Mouse (Mus musculus): ENCODE data around the gene Aig1. TPM values are rescaled to one million over a fixed set of nuclear protein-coding genes. Genes with fewer than 3 reads are reported as not detected.

The Aig1 gene
- polyA plus RNA-seq, 1 experiment from 2014 or later: 37.5 TPM

GRCm38 (mm10) chr10:13856438-13856837 lies 12.3 kb downstream of the Aig1 start:
- H3K4me3 ChIP-seq (ENCODE audit: low read depth, low read length): no peak overlapping the region
- no peaks in the 10 kb centered on the region for H3K36me3 ChIP-seq (ENCODE audit: control insufficient read depth, insufficient read depth, low read length)
- no peak overlapping the region for H3K4me2 ChIP-seq (replicated peaks; ENCODE audit: low read depth, low read length)
- no peak overlapping the region for H3K27ac ChIP-seq (ENCODE audit: low read depth, low read length)
- WGBS: 87% methylated on average over 7 of the region's 7 CpGs
- H3K9me3 ChIP-seq (ENCODE audit: control insufficient read depth, low read length): no peaks in the 10 kb centered on the region
- H3K9ac ChIP-seq (ENCODE audit: low read depth, low read length): no peak overlapping the region
- DNase-seq (ENCODE audit: low spot score) (no peak), ATAC-seq (ENCODE audit: low FRiP score) (no peak)
- no peaks in the 10 kb centered on the region for H3K4me1 ChIP-seq (replicated peaks; ENCODE audit: control insufficient read depth, insufficient read depth, low read length)
- no peaks in the 10 kb centered on the region for H3K27me3 ChIP-seq (ENCODE audit: control insufficient read depth, insufficient read depth, low read length)

GRCm38 (mm10) chr10:13855969-13856368 lies 12.8 kb downstream of the Aig1 start:
- H3K4me3 ChIP-seq (ENCODE audit: low read depth, low read length): no peak overlapping the region
- WGBS: 84% methylated on average over 7 of the region's 7 CpGs
- no peaks in the 10 kb centered on the region for H3K36me3 ChIP-seq (ENCODE audit: control insufficient read depth, insufficient read depth, low read length)

GRCm38 (mm10) chr10:13855111-13855510 lies 13.7 kb downstream of the Aig1 start:
- WGBS: 87% methylated on average over 3 of the region's 3 CpGs
- DNase-seq (ENCODE audit: low spot score) (no peak), ATAC-seq (ENCODE audit: low FRiP score) (no peak)
- H3K27ac ChIP-seq (ENCODE audit: low read depth, low read length): no peak overlapping the region
- H3K9me3 ChIP-seq (ENCODE audit: control insufficient read depth, low read length): no peaks in the 10 kb centered on the region
- H3K27me3 ChIP-seq (ENCODE audit: control insufficient read depth, insufficient read depth, low read length): no peaks in the 10 kb centered on the region
- no peak overlapping the region for H3K4me2 ChIP-seq (replicated peaks; ENCODE audit: low read depth, low read length)
- no peaks in the 10 kb centered on the region for H3K4me1 ChIP-seq (replicated peaks; ENCODE audit: control insufficient read depth, insufficient read depth, low read length)
- H3K36me3 ChIP-seq (ENCODE audit: control insufficient read depth, insufficient read depth, low read length): no peaks in the 10 kb centered on the region
- no peak overlapping the region for H3K9ac ChIP-seq (ENCODE audit: low read depth, low read length)
- no peak overlapping the region for H3K4me3 ChIP-seq (ENCODE audit: low read depth, low read length)

More at GRCm38 (mm10) chr10:13855969-13856368, 12.8 kb downstream of the Aig1 start:
- ATAC-seq (ENCODE audit: low FRiP score) (no peak), DNase-seq (ENCODE audit: low spot score) (no peak)
- no peaks in the 10 kb centered on the region for H3K9me3 ChIP-seq (ENCODE audit: control insufficient read depth, low read length)
- H3K4me2 ChIP-seq (replicated peaks; ENCODE audit: low read depth, low read length): no peak overlapping the region
- no peak overlapping the region for H3K27ac ChIP-seq (ENCODE audit: low read depth, low read length)
- no peaks in the 10 kb centered on the region for H3K4me1 ChIP-seq (replicated peaks; ENCODE audit: control insufficient read depth, insufficient read depth, low read length)
- no peaks in the 10 kb centered on the region for H3K27me3 ChIP-seq (ENCODE audit: control insufficient read depth, insufficient read depth, low read length)
- H3K9ac ChIP-seq (ENCODE audit: low read depth, low read length): no peak overlapping the region

GRCm38 (mm10) chr10:13850071-13850470 lies 18.7 kb downstream of the Aig1 start:
- H3K27ac ChIP-seq (ENCODE audit: low read depth, low read length): 0 out of 2 replicates have a peak overlapping the region, but pooled peaks have one; percentile 4
- no peaks in the 10 kb centered on the region for H3K4me1 ChIP-seq (replicated peaks; ENCODE audit: control insufficient read depth, insufficient read depth, low read length)
- no peak overlapping the region for H3K4me3 ChIP-seq (ENCODE audit: low read depth, low read length)
- no peak overlapping the region for H3K4me2 ChIP-seq (replicated peaks; ENCODE audit: low read depth, low read length)
- no peak overlapping the region for H3K9ac ChIP-seq (ENCODE audit: low read depth, low read length)
- peak; percentile 27 for DNase-seq (ENCODE audit: low spot score)
- no peaks in the 10 kb centered on the region for H3K9me3 ChIP-seq (ENCODE audit: control insufficient read depth, low read length)
- H3K27me3 ChIP-seq (ENCODE audit: control insufficient read depth, insufficient read depth, low read length): no peaks in the 10 kb centered on the region
- 0 out of 2 replicates have a peak, but pooled peaks have one; percentile 17 for ATAC-seq (ENCODE audit: low FRiP score)
- no peaks in the 10 kb centered on the region for H3K36me3 ChIP-seq (ENCODE audit: control insufficient read depth, insufficient read depth, low read length)
- 21% methylated on average over 3 of the region's 3 CpGs for WGBS

GRCm38 (mm10) chr10:13849205-13849604 lies 19.6 kb downstream of the Aig1 start:
- Histone ChIP-seq H3K36me3 (ENCODE audit: control insufficient read depth, insufficient read depth, low read length) (no peaks in the 10 kb centered on the region), H3K27me3 (ENCODE audit: control insufficient read depth, insufficient read depth, low read length) (no peaks in the 10 kb centered on the region), H3K27ac (ENCODE audit: low read depth, low read length) (no peak overlapping the region), H3K4me1 (replicated peaks; ENCODE audit: control insufficient read depth, insufficient read depth, low read length) (no peaks in the 10 kb centered on the region), H3K4me2 (replicated peaks; ENCODE audit: low read depth, low read length) (no peak overlapping the region), H3K9ac (ENCODE audit: low read depth, low read length) (no peak overlapping the region), H3K4me3 (ENCODE audit: low read depth, low read length) (no peak overlapping the region), H3K9me3 (ENCODE audit: control insufficient read depth, low read length) (no peaks in the 10 kb centered on the region)
- 18% methylated on average over 2 of the region's 2 CpGs for WGBS
- ATAC-seq (ENCODE audit: low FRiP score) (peak; percentile 85), DNase-seq (ENCODE audit: low spot score) (peak; percentile 45)

- no peaks in the 10 kb centered on the region for H3K4me1 ChIP-seq (replicated peaks; ENCODE audit: control insufficient read depth, insufficient read depth, low read length)
- WGBS: 88% methylated on average over 4 of the region's 4 CpGs
- ATAC-seq (ENCODE audit: low FRiP score): no peak
- H3K36me3 ChIP-seq (ENCODE audit: control insufficient read depth, insufficient read depth, low read length): no peaks in the 10 kb centered on the region
- no peaks in the 10 kb centered on the region for H3K27me3 ChIP-seq (ENCODE audit: control insufficient read depth, insufficient read depth, low read length)
- no peak overlapping the region for H3K4me2 ChIP-seq (replicated peaks; ENCODE audit: low read depth, low read length)
- H3K9ac ChIP-seq (ENCODE audit: low read depth, low read length): no peak overlapping the region
- H3K4me3 ChIP-seq (ENCODE audit: low read depth, low read length): no peak overlapping the region
- no peak overlapping the region for H3K27ac ChIP-seq (ENCODE audit: low read depth, low read length)
- DNase-seq (ENCODE audit: low spot score): no peak
- H3K9me3 ChIP-seq (ENCODE audit: control insufficient read depth, low read length): no peaks in the 10 kb centered on the region
Observed at GRCm38 (mm10) chr10:13844864-13845263, 23.9 kb downstream of the Aig1 start.

GRCm38 (mm10) chr10:13843746-13844145 lies 25.0 kb downstream of the Aig1 start:
- DNase-seq (ENCODE audit: low spot score): no peak
- H3K4me3 ChIP-seq (ENCODE audit: low read depth, low read length): no peak overlapping the region
- H3K9me3 ChIP-seq (ENCODE audit: control insufficient read depth, low read length): no peaks in the 10 kb centered on the region
- no peak overlapping the region for H3K4me2 ChIP-seq (replicated peaks; ENCODE audit: low read depth, low read length)
- H3K4me1 ChIP-seq (replicated peaks; ENCODE audit: control insufficient read depth, insufficient read depth, low read length): no peaks in the 10 kb centered on the region
- H3K36me3 ChIP-seq (ENCODE audit: control insufficient read depth, insufficient read depth, low read length): no peaks in the 10 kb centered on the region
- no peak for ATAC-seq (ENCODE audit: low FRiP score)
- H3K9ac ChIP-seq (ENCODE audit: low read depth, low read length): no peak overlapping the region
- WGBS: 83% methylated on average over 3 of the region's 3 CpGs
- H3K27me3 ChIP-seq (ENCODE audit: control insufficient read depth, insufficient read depth, low read length): no peaks in the 10 kb centered on the region
- no peak overlapping the region for H3K27ac ChIP-seq (ENCODE audit: low read depth, low read length)

- Histone ChIP-seq H3K27me3 (ENCODE audit: control insufficient read depth, insufficient read depth, low read length) (no peaks in the 10 kb centered on the region), H3K4me1 (replicated peaks; ENCODE audit: control insufficient read depth, insufficient read depth, low read length) (no peaks in the 10 kb centered on the region), H3K9ac (ENCODE audit: low read depth, low read length) (no peak overlapping the region), H3K4me2 (replicated peaks; ENCODE audit: low read depth, low read length) (no peak overlapping the region), H3K9me3 (ENCODE audit: control insufficient read depth, low read length) (no peaks in the 10 kb centered on the region), H3K27ac (ENCODE audit: low read depth, low read length) (no peak overlapping the region), H3K4me3 (ENCODE audit: low read depth, low read length) (no peak overlapping the region), H3K36me3 (ENCODE audit: control insufficient read depth, insufficient read depth, low read length) (no peaks in the 10 kb centered on the region)
- DNase-seq (ENCODE audit: low spot score) (no peak), ATAC-seq (ENCODE audit: low FRiP score) (no peak)
- WGBS: 86% methylated on average over 8 of the region's 8 CpGs
Observed at GRCm38 (mm10) chr10:13842855-13843254, 25.9 kb downstream of the Aig1 start.

DNA sequence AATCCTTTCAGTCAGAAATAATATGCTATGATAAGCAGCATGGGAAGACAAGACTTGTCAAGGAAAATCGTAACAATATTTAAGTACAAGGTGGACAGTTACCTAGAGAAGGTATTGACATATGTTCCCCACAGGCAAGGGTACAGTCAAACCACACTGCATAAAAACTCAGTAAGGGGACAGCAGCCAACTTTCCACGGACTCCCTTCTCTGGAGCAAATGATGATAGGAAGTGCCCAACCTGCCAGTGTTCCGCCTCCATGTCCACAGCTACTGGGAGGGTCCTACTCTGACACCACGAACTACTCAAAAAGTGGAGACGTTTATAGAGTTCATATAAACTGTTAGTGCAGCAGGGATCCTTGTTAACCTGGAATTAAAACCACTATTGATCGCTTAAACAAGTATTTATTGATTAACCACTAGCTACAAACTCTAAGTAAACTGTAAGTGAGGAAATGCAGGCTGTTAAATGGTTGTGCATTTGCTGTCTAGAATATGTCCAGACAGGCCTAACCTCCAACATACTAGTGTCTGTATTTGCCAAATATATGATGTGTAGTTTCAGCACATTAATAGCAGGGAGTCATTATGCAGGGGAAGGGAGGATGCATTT lies 30.2 kb downstream of the Aig1 start:
- no peak overlapping the region for H3K4me2 ChIP-seq (replicated peaks; ENCODE audit: low read depth, low read length)
- 0 out of 2 replicates have a peak, but pooled peaks have one; percentile 2 for ATAC-seq (ENCODE audit: low FRiP score)

More for the DNA sequence above, 30.2 kb downstream of the Aig1 start:
- Histone ChIP-seq H3K4me1 (replicated peaks; ENCODE audit: control insufficient read depth, insufficient read depth, low read length) (no peaks in the 10 kb centered on the region), H3K27me3 (ENCODE audit: control insufficient read depth, insufficient read depth, low read length) (no peaks in the 10 kb centered on the region), H3K27ac (ENCODE audit: low read depth, low read length) (no peak overlapping the region), H3K4me3 (ENCODE audit: low read depth, low read length) (no peak overlapping the region), H3K36me3 (ENCODE audit: control insufficient read depth, insufficient read depth, low read length) (no peaks in the 10 kb centered on the region), H3K9ac (ENCODE audit: low read depth, low read length) (no peak overlapping the region), H3K9me3 (ENCODE audit: control insufficient read depth, low read length) (no peaks in the 10 kb centered on the region)
- no peak for DNase-seq (ENCODE audit: low spot score)
- WGBS: 89% methylated on average over 6 of the region's 6 CpGs
